Mouse (Mus musculus): ENCODE results near the gene Rrp1. TPM values are rescaled to one million over a fixed set of nuclear protein-coding genes. Genes with fewer than 3 reads are reported as not detected.

The Rrp1 gene
- polyA plus RNA-seq, 1 experiment from 2014 or later, result 328 TPM

- H3K9ac ChIP-seq (replicated peaks; ENCODE audit: low read length), result no peak overlapping the region
- 85% methylated on average over 9 of the region's 9 CpGs for WGBS
- H3K36me3 ChIP-seq (ENCODE audit: insufficient read depth, low read length), result peaks cover 53% of the 10 kb centered on the region
- H3K27me3 ChIP-seq (ENCODE audit: insufficient read depth, low read length), result no peaks in the 10 kb centered on the region
- H3K4me2 ChIP-seq (replicated peaks; ENCODE audit: low read depth, low read length), result no peak overlapping the region
- no peak overlapping the region for H3K27ac ChIP-seq (ENCODE audit: low read length)
- H3K9me3 ChIP-seq (ENCODE audit: low read length), result no peaks in the 10 kb centered on the region
- no peak overlapping the region for H3K4me3 ChIP-seq (ENCODE audit: low read length)
- no peak for ATAC-seq (ENCODE audit: low FRiP score, low TSS enrichment)
- peaks cover 17% of the 10 kb centered on the region for H3K4me1 ChIP-seq (ENCODE audit: insufficient read depth, low read length)
Observed at GRCm38 (mm10) chr10:78409035-78409788, 3.6 kb downstream of the Rrp1 start.

GRCm38 (mm10) chr10:78407132-78407531 lies 5.7 kb downstream of the Rrp1 start:
- peaks cover 13% of the 10 kb centered on the region for H3K4me1 ChIP-seq (ENCODE audit: insufficient read depth, low read length)
- peaks cover 73% of the 10 kb centered on the region for H3K36me3 ChIP-seq (ENCODE audit: insufficient read depth, low read length)
- H3K9me3 ChIP-seq (ENCODE audit: low read length), result no peaks in the 10 kb centered on the region
- no peak for ATAC-seq (ENCODE audit: low FRiP score, low TSS enrichment)
- H3K9ac ChIP-seq (replicated peaks; ENCODE audit: low read length), result no peak overlapping the region
- H3K4me2 ChIP-seq (replicated peaks; ENCODE audit: low read depth, low read length), result no peak overlapping the region
- H3K4me3 ChIP-seq (ENCODE audit: low read length), result no peak overlapping the region
- no peaks in the 10 kb centered on the region for H3K27me3 ChIP-seq (ENCODE audit: insufficient read depth, low read length)
- 91% methylated on average over 4 of the region's 4 CpGs for WGBS
- no peak overlapping the region for H3K27ac ChIP-seq (ENCODE audit: low read length)

- H3K9ac ChIP-seq (replicated peaks; ENCODE audit: low read length), result no peak overlapping the region
- ATAC-seq (ENCODE audit: low FRiP score, low TSS enrichment), result no peak
- no peaks in the 10 kb centered on the region for H3K27me3 ChIP-seq (ENCODE audit: insufficient read depth, low read length)
- no peak overlapping the region for H3K4me2 ChIP-seq (replicated peaks; ENCODE audit: low read depth, low read length)
- peaks cover 3% of the 10 kb centered on the region; the same call in 1 of the 2 replicates for H3K4me1 ChIP-seq (ENCODE audit: insufficient read depth, low read length)
- WGBS, result 87% methylated on average over 6 of the region's 6 CpGs
- no peaks in the 10 kb centered on the region for H3K9me3 ChIP-seq (ENCODE audit: low read length)
- no peak overlapping the region for H3K4me3 ChIP-seq (ENCODE audit: low read length)
- no peak overlapping the region for H3K27ac ChIP-seq (ENCODE audit: low read length)
- H3K36me3 ChIP-seq (ENCODE audit: insufficient read depth, low read length), result peaks cover 83% of the 10 kb centered on the region
Observed at GRCm38 (mm10) chr10:78406152-78406551, 6.7 kb downstream of the Rrp1 start.

- H3K9ac ChIP-seq (replicated peaks; ENCODE audit: low read length), result no peak overlapping the region
- H3K36me3 ChIP-seq (ENCODE audit: insufficient read depth, low read length), result peaks cover 64% of the 10 kb centered on the region
- H3K27me3 ChIP-seq (ENCODE audit: insufficient read depth, low read length), result no peaks in the 10 kb centered on the region
- no peaks in the 10 kb centered on the region for H3K9me3 ChIP-seq (ENCODE audit: low read length)
- H3K27ac ChIP-seq (ENCODE audit: low read length), result no peak overlapping the region
- no peak for ATAC-seq (ENCODE audit: low FRiP score, low TSS enrichment)
- 90% methylated on average over 14 of the region's 14 CpGs for WGBS
- H3K4me3 ChIP-seq (ENCODE audit: low read length), result no peak overlapping the region
- no peak overlapping the region for H3K4me2 ChIP-seq (replicated peaks; ENCODE audit: low read depth, low read length)
- H3K4me1 ChIP-seq (ENCODE audit: insufficient read depth, low read length), result peaks cover 15% of the 10 kb centered on the region
Observed at GRCm38 (mm10) chr10:78402301-78402922, 10.4 kb downstream of the Rrp1 start.

GRCm38 (mm10) chr10:78401127-78401526 lies 11.7 kb downstream of the Rrp1 start:
- 67% methylated on average over 2 of the region's 2 CpGs for WGBS

GRCm38 (mm10) chr10:78399090-78399657 lies 13.7 kb downstream of the Rrp1 start:
- peak overlapping the region; percentile 23; the same call in 1 of the 2 replicates for H3K27ac ChIP-seq (ENCODE audit: low read length)
- WGBS, result 31% methylated on average over 17 of the region's 17 CpGs
- H3K9me3 ChIP-seq (ENCODE audit: low read length), result no peaks in the 10 kb centered on the region
- no peaks in the 10 kb centered on the region for H3K27me3 ChIP-seq (ENCODE audit: insufficient read depth, low read length)
- peak; percentile 80 for ATAC-seq (ENCODE audit: low FRiP score, low TSS enrichment)
- no peak overlapping the region for H3K4me3 ChIP-seq (ENCODE audit: low read length)
- peak overlapping the region; percentile 18; the same call in 1 of the 2 replicates for H3K4me2 ChIP-seq (replicated peaks; ENCODE audit: low read depth, low read length)
- no peak overlapping the region for H3K9ac ChIP-seq (replicated peaks; ENCODE audit: low read length)
- peaks cover 42% of the 10 kb centered on the region for H3K36me3 ChIP-seq (ENCODE audit: insufficient read depth, low read length)
- peaks cover 15% of the 10 kb centered on the region for H3K4me1 ChIP-seq (ENCODE audit: insufficient read depth, low read length)

More at GRCm38 (mm10) chr10:78401127-78401526, 11.7 kb downstream of the Rrp1 start:
- H3K9me3 ChIP-seq (ENCODE audit: low read length), result no peaks in the 10 kb centered on the region
- H3K4me3 ChIP-seq (ENCODE audit: low read length), result no peak overlapping the region
- H3K27ac ChIP-seq (ENCODE audit: low read length), result no peak overlapping the region
- H3K36me3 ChIP-seq (ENCODE audit: insufficient read depth, low read length), result peaks cover 59% of the 10 kb centered on the region
- H3K9ac ChIP-seq (replicated peaks; ENCODE audit: low read length), result no peak overlapping the region
- ATAC-seq (ENCODE audit: low FRiP score, low TSS enrichment), result no peak
- H3K4me1 ChIP-seq (ENCODE audit: insufficient read depth, low read length), result peaks cover 15% of the 10 kb centered on the region
- no peak overlapping the region for H3K4me2 ChIP-seq (replicated peaks; ENCODE audit: low read depth, low read length)
- no peaks in the 10 kb centered on the region for H3K27me3 ChIP-seq (ENCODE audit: insufficient read depth, low read length)

- Histone ChIP-seq H3K9ac (replicated peaks; ENCODE audit: low read length) (no peak overlapping the region), H3K4me1 (ENCODE audit: insufficient read depth, low read length) (peaks cover 15% of the 10 kb centered on the region), H3K36me3 (ENCODE audit: insufficient read depth, low read length) (peaks cover 16% of the 10 kb centered on the region), H3K9me3 (ENCODE audit: low read length) (no peaks in the 10 kb centered on the region), H3K4me3 (ENCODE audit: low read length) (no peak overlapping the region), H3K27ac (ENCODE audit: low read length) (no peak overlapping the region), H3K4me2 (replicated peaks; ENCODE audit: low read depth, low read length) (no peak overlapping the region), H3K27me3 (ENCODE audit: insufficient read depth, low read length) (peaks cover 9% of the 10 kb centered on the region)
- ATAC-seq (ENCODE audit: low FRiP score, low TSS enrichment), result 0 out of 2 replicates have a peak, but pooled peaks have one; percentile 10
- 58% methylated on average over 4 of the region's 4 CpGs for WGBS
Observed at GRCm38 (mm10) chr10:78396625-78396885, 16.3 kb downstream of the Rrp1 start.

GRCm38 (mm10) chr10:78395819-78396624 lies 16.8 kb downstream of the Rrp1 start:
- 5% methylated on average over 17 of the region's 17 CpGs for WGBS
- peaks cover 14% of the 10 kb centered on the region for H3K27me3 ChIP-seq (ENCODE audit: insufficient read depth, low read length)
- no peak overlapping the region for H3K9ac ChIP-seq (replicated peaks; ENCODE audit: low read length)
- peaks cover 11% of the 10 kb centered on the region for H3K36me3 ChIP-seq (ENCODE audit: insufficient read depth, low read length)
- H3K4me2 ChIP-seq (replicated peaks; ENCODE audit: low read depth, low read length), result no peak overlapping the region
- peaks cover 15% of the 10 kb centered on the region for H3K4me1 ChIP-seq (ENCODE audit: insufficient read depth, low read length)
- ATAC-seq (ENCODE audit: low FRiP score, low TSS enrichment), result peak; percentile 39; the same call in 1 of the 2 replicates
- H3K9me3 ChIP-seq (ENCODE audit: low read length), result no peaks in the 10 kb centered on the region
- no peak overlapping the region for H3K4me3 ChIP-seq (ENCODE audit: low read length)
- H3K27ac ChIP-seq (ENCODE audit: low read length), result no peak overlapping the region

GRCm38 (mm10) chr10:78395377-78395776 lies 17.5 kb downstream of the Rrp1 start:
- Histone ChIP-seq H3K4me1 (ENCODE audit: insufficient read depth, low read length) (peaks cover 21% of the 10 kb centered on the region), H3K4me2 (replicated peaks; ENCODE audit: low read depth, low read length) (no peak overlapping the region), H3K27me3 (ENCODE audit: insufficient read depth, low read length) (peaks cover 20% of the 10 kb centered on the region), H3K9me3 (ENCODE audit: low read length) (no peaks in the 10 kb centered on the region), H3K27ac (ENCODE audit: low read length) (no peak overlapping the region), H3K4me3 (ENCODE audit: low read length) (no peak overlapping the region), H3K9ac (replicated peaks; ENCODE audit: low read length) (no peak overlapping the region), H3K36me3 (ENCODE audit: insufficient read depth, low read length) (peaks cover 4% of the 10 kb centered on the region)
- WGBS, result 82% methylated on average over 3 of the region's 3 CpGs
- no peak for ATAC-seq (ENCODE audit: low FRiP score, low TSS enrichment)

All from kidney, embryonic 16.5 days (tissue).